Mouse (Mus musculus) liver, postnatal 0 days (tissue): ENCODE results near the gene Agfg1.
"Not testable (repeated sequence)": the region's sequence is repeated elsewhere in the genome, so short reads cannot be mapped to it uniquely, and the experiment has no call there.

Source experiments
- CTCF ChIP-seq: sonication (generic); IDR thresholded peaks from 2 replicates; pipeline ENCODE4 v1.5.1; 2016; ENCODE audit warnings: antibody characterized with exemption, low read depth
- EP300 ChIP-seq: IDR thresholded peaks from 2 replicates; pipeline ENCODE4 v1.6.1; 2016; ENCODE audit warnings: antibody characterized with exemption, low read depth, mild to moderate bottlenecking

GRCm38 (mm10) chr1:82930558-82930957 lies 91.3 kb downstream of the Agfg1 start:
- not testable (repeated sequence) for TF ChIP-seq CTCF, EP300
